Mouse (Mus musculus): ENCODE data around the gene Kif24. TPM values are rescaled to one million over a fixed set of nuclear protein-coding genes. Genes with fewer than 3 reads are reported as not detected.

Kif24 gene
- 1.6 and 2.0 TPM in 2 replicates for polyA plus RNA-seq (2012)

DNA sequence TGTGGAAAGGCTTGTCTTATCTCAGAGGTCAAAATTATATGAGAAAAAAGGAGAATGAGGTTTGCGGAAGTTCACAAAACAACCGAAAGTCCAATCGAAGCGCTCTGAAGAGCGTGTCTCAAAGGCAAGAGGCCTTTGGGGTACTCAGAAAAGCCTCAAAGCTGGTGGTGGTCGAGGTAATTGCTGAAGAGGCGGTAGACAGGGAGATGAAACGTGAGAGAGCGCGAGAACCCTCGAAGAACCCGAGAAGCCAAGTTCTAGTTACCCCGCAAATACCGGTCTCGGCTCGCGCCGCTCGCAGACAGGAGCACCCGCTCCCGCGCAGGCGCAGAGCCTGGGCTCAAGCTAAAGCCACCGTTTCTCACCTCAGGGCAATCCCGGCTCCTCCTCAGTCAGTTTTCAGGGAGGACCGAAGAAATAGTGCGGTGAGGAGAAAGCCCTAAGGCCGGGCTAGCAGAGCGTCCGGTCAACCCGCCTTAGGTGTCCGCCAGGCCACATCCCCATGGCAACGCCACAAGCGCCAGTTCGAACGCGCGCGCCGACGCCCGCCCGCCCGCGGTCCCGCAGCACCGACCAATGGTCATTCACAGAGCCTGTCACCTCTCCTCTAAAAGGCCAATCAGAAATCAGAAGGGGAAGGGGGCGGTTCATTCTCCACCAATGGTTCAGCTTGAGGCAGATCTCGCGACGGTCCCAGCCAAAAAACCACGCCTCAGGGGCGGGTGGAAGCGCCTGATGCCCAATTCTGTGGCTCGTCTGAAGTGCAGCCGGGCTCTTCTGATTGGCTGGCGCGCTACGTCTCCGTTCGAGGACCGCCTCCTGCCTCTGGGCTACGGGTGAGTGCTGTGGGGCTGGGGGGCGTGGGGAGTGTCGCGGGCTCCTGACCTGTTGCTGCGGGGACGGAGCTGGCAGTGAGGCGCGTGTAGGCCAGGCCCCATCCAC is at the start of gene Kif24, which contains the start of gene Nudt2:
Kif24 (minus strand) TSS at position 543 of the 942 bp plus-strand sequence.
Nudt2 (plus strand) TSS at position 807 of the 942 bp plus-strand sequence.

DNA sequence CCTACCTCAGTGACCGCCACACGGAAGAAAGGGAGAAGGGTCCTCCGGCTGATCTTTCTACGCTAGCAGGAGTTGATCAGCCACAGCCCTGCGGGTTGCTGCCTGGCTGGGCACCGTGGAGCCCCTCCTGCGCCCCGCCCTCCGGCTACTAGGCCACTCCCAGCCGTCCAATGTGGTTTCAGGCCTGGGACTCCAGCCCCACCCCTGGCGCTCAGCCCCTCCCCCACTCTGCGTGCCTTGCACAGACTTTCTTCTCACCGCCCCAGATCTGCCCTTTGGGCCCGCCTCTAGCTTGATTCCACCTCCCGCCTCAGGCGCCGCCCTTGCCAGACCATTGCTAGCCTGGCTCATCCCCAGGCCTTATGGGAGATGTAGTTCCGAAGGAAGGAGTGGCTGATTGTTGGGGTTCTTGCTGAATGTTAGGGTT is 38.3 kb upstream of the Kif24 start, which contains the start of gene AI464131:
AI464131 (minus strand) TSS at position 91 of the 427 bp plus-strand sequence.

GRCm38 (mm10) chr4:41348584-41349198 is 116.0 kb downstream of the Kif24 start, which contains the start of gene Ubap1:
Ubap1 (plus strand) TSS chr4:41348996.

Other genes with a start within 250 kb of the Kif24 start
- 450 and 525 TPM in 2 replicates for gene Ubap2, start 189.7 kb downstream of the Kif24 start, polyA plus RNA-seq (2012)
- gene Dcaf12, start 150.0 kb downstream of the Kif24 start, polyA plus RNA-seq (2012): 21.3 and 30.6 TPM in 2 replicates
- gene Ubap1, start 115.9 kb downstream of the Kif24 start, polyA plus RNA-seq (2012): 38.0 and 58.3 TPM in 2 replicates
- 6.1 and 6.4 TPM in 2 replicates for gene Nudt2, start 264 bp upstream of the Kif24 start, polyA plus RNA-seq (2012)
- gene AI464131, start 38.2 kb upstream of the Kif24 start, polyA plus RNA-seq (2012): not detected in 2 replicates
- not detected in 2 replicates for gene 1110017D15Rik, start 52.4 kb upstream of the Kif24 start, polyA plus RNA-seq (2012)
- 7.7 and 8.8 TPM in 2 replicates for gene Fam219a, start 104.7 kb upstream of the Kif24 start, polyA plus RNA-seq (2012)
- not detected in 2 replicates for gene Dnaic1, start 104.9 kb upstream of the Kif24 start, polyA plus RNA-seq (2012)
- gene Enho, start 175.4 kb upstream of the Kif24 start, polyA plus RNA-seq (2012): 0.40 TPM in 1 of 2 replicates, not detected in the other
- 0.04 TPM in 1 of 2 replicates, not detected in the other for gene Cntfr, start 232.2 kb upstream of the Kif24 start, polyA plus RNA-seq (2012)
- gene Il11ra1, start 235.1 kb upstream of the Kif24 start, polyA plus RNA-seq (2012): 67.6 and 73.0 TPM in 2 replicates
- 52.4 and 61.5 TPM in 2 replicates for gene Rpp25l, start 248.6 kb upstream of the Kif24 start, polyA plus RNA-seq (2012)